Mouse (Mus musculus) splenic B cell, adult 2 months (primary cell): ENCODE results near the gene Pfkm.

Experiments
- DNase-seq: peaks from one replicate; pipeline ENCODE4 v3.0.0-alpha.2; 2011; ENCODE audit warnings: low read depth, low spot score
- H3K27me3 ChIP-seq: 2 replicates; pipeline ENCODE4 v1.6.1; 2012; ENCODE audit warnings: mild to moderate bottlenecking, low read length, moderate library complexity, mixed read lengths; ENCODE audit not compliant: control insufficient read depth, poor library complexity, insufficient read depth, severe bottlenecking
- H3K36me3 ChIP-seq: 2 replicates; pipeline ENCODE4 v1.6.1; 2012; ENCODE audit warnings: mild to moderate bottlenecking, low read length, moderate library complexity, mixed read lengths; ENCODE audit not compliant: control insufficient read depth, poor library complexity, insufficient read depth, severe bottlenecking

Pfkm gene

DNA sequence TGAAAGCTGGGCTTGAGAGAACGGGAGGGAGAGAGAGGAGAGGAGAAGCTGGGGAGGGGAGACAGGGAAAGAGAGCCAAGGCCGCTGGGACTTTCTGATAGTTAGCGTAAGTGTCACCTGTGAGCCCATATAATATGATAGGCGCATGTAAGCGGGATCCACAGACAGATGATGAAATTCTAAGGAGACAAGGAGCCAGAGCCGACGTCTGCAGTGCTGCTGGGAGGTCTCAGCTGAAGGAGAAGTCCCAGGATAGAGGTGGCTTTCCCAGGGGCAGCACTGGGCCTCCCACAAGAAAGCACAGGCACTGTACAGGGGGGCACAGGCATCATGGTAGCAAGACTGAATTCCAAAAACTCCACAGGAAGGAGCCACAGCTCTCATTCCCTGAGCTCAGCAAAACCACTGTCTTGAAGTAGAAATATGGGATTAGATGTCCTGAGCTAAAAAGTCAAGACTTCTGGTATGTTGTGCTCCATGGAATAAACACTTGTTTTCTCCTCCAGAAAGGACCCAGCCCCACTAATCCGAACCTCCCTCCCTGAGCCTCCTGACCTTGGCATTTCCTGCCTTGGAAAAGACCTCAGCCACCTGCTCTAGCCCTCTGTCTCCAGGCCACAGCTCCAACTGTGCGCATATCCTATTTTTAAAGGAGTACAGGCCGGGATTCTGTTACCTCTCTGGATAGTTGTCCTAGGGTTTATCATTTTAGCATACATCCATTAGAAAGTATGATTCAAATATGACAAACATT, 21.9 kb downstream of the Pfkm start:
- DNase-seq = no peak
- no peaks in the 10 kb centered on the region for H3K27me3 ChIP-seq
- H3K36me3 ChIP-seq = no peaks in the 10 kb centered on the region

DNA sequence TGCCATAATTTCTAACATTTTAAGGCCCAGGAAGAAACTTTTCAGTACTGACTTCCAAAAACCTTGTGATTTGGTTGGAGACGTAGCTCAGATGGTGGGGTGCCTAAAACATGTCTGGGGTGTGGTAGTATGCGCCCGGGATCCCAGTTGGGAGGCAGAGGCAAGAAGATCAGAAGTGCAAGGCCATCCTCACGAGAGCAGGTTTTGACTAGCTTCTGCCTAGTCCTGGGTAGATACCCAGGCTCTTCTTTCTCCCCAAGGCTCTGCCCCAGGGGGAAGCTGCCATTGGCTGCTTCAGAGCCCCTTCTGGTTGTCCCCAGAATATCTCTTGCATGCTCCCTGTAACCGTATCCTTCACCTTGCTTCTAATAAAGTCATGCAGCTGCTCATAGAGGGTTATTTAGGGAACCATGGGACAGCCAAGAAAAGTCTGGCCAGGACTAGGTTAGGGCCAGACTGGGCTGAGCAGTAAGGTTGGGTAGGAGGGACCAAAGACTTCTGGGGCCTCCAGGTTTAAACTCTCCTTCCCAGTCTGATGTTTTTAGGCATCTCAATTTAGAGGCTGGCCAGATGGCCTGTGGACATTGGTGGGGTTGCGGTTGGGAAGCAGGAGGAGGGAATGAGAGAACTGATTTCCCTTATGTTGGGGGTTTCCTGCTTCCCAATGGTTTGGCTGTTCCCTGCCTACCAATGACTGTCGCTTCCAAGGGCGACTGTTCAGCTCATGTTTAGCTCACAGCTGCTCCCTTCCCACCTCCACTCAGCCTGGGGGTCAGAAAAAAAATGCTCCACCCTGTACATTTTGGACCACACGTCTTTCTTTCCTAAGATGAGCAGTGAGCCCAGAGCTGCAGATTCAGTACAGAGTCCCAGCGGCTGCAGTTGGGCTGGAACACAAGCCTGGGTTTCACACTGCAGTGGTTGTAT, 22.7 kb downstream of the Pfkm start:
- DNase-seq = no peak
- Histone ChIP-seq H3K36me3 (no peaks in the 10 kb centered on the region), H3K27me3 (no peaks in the 10 kb centered on the region)

DNA sequence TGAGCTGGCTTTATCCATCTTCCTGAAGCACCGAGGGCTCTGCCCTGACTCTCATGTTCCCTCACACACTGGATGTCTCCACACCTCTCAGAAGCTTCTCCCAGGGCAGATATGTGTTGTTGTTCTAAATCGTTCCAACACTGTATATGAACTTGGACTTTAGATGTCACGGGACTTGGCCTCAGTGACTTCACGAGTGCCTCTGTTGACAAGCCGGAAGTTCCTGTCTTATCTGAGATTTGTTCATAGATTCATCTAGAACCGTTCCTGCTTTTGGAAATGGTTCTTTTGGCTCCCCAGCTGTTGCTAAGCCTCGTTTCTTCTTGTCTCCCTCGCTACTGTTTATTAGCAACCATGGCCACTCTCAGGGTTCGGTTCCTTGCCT, 23.4 kb downstream of the Pfkm start:
- Histone ChIP-seq H3K36me3 (no peaks in the 10 kb centered on the region), H3K27me3 (no peaks in the 10 kb centered on the region)
- no peak for DNase-seq

DNA sequence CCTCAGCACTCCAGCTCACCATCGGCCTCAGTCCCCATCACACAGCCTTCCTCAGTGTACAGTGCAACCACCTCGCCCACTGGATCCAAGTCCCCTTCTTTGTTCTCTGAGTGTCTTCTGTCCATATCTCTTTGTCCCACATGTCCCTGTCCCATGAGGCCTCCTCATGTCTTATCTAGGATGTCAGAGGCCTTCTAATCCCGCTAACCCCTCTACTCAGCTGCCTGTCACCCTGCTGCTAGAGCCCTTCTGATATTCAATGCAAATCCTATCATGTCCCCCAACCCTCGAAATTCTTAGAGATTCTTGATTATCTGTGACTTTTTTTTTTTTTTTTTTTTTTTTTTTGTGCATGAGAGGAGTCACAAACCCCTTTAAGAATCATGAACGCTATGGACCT, 23.9 kb downstream of the Pfkm start:
- no peak for DNase-seq
- H3K36me3 ChIP-seq = no peaks in the 10 kb centered on the region
- H3K27me3 ChIP-seq = no peaks in the 10 kb centered on the region

DNA sequence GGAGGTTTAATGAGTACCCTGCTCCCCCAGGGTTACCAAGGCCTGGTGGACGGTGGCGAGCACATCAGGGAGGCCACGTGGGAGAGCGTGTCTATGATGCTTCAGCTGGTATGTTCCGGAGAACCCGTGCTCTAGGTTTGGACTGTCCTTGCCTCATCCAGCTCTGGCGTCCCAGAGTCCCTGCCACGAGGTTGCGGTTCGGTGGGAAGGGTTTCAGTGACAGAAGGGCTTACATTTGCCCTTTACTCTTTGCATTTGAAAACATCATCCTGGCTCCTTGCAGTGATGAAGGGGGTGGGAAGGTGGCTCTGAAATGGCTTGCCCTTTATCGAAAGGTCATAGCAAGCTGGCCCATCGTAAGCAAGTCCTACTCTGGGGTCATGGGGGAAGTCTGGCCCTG, 27.0 kb downstream of the Pfkm start:
- no peak for DNase-seq
- no peaks in the 10 kb centered on the region for H3K36me3 ChIP-seq
- H3K27me3 ChIP-seq = no peaks in the 10 kb centered on the region

DNA sequence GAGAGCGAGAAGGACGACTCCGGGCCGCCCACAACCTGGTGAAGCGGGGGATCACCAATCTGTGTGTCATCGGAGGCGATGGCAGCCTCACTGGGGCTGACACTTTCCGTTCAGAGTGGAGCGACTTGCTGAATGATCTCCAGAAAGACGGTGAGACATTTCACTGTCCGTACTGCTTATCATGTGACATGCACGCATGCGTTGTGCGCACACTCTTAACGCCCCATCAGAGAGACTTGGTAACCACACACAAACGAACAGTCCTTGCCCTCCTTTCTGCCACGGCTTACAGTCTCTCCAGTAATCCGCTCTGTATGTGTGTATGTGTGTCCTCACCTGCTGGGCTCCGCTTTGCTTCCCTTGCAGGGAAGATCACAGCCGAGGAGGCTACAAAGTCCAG, 28.4 kb downstream of the Pfkm start:
- DNase-seq = no peak
- no peaks in the 10 kb centered on the region for H3K27me3 ChIP-seq

DNA sequence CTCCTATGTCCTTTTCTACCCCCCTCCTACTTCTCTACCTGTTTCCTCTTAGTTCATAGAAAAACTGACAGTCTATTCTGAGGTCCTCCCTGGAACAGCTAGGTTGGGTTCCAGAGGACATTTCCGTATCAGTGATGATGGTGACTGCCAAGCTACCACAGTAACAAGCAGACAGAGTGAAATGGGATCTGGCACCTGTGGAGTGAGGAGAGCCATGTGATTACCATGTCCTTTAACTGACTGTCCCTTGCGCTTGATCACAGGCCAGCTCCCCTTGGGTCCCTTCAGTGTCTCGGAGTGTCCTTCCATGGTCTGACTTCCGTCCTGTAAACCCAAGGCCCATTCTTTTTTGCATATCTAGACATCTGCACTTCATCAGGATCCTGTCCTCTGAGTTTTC, 38.6 kb downstream of the Pfkm start:
- Histone ChIP-seq H3K36me3 (peaks cover 3% of the 10 kb centered on the region; the same call in 1 of the 2 replicates), H3K27me3 (no peaks in the 10 kb centered on the region)
- no peak for DNase-seq

More for the DNA sequence above, 28.4 kb downstream of the Pfkm start:
- no peaks in the 10 kb centered on the region for H3K36me3 ChIP-seq

DNA sequence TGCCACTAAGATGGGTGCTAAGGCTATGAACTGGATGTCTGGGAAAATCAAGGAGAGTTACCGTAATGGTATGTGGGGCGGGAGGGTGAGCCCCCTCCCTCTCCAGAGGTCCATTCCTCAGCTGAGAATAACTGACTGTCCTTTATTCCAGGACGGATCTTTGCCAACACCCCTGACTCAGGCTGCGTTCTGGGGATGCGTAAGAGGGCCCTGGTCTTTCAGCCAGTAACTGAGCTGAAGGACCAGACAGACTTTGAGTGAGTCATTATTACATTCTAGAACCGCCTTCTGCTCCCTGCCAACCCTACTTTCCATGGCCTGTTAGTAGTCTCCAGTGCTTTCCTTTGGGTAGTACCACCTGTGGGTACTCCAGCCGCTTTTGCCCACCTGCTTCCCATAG, 39.1 kb downstream of the Pfkm start:
- Histone ChIP-seq H3K27me3 (no peaks in the 10 kb centered on the region), H3K36me3 (peaks cover 3% of the 10 kb centered on the region)
- DNase-seq = no peak

DNA sequence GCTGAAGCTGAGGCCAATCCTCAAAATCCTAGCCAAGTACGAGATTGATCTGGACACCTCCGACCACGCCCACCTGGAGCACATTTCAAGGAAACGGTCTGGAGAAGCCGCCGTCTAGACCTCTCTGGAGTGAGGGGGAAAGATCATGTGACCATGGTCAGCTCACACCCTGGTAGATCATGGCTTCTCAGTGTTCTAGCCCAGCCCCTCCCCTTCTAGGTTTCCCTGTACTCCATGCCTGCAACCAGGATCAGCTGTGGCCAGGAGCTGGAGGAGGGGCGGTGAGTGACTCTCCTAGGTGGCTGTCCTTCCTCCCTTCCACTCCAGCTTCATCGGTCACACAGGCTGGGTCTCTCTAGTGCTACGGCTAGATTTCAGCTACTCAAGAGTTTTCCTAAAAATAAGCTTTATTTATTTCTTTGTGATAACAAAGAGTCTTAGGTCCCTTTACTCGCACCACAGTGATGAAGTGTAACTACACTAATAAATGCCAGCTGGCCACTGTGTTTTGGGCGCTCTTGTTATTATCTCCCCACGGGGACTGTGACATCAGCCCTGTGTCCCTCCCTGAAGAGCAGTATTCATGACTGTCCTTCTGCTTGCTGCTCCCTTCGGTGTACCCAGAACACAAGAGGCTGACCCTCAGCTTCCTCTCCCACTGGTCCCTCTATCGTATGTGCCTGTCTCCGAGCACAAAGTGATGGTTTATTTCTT, 39.7 kb downstream of the Pfkm start:
- H3K36me3 ChIP-seq = peaks cover 3% of the 10 kb centered on the region
- DNase-seq = no peak
- H3K27me3 ChIP-seq = no peaks in the 10 kb centered on the region

DNA sequence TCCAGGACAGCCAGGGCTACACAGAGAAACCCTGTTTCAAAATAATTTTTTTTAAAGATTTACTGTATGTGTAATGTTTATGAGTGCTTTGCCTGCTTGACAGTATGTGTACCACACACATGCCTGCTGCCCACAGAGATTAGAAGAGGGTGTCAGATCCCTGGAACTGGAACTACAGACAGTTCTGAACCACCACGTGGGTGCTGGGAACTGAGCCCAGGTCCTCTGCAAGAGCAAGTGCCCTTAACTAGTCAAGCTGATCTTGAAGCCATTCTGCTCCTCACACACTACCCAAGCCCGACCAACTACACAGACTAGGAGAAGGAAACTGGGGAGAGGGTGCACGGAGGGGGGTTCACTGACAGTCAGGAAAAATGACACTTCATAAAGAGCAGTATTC, 41.1 kb downstream of the Pfkm start:
- Histone ChIP-seq H3K27me3 (no peaks in the 10 kb centered on the region), H3K36me3 (peaks cover 3% of the 10 kb centered on the region)
- DNase-seq = no peak

DNA sequence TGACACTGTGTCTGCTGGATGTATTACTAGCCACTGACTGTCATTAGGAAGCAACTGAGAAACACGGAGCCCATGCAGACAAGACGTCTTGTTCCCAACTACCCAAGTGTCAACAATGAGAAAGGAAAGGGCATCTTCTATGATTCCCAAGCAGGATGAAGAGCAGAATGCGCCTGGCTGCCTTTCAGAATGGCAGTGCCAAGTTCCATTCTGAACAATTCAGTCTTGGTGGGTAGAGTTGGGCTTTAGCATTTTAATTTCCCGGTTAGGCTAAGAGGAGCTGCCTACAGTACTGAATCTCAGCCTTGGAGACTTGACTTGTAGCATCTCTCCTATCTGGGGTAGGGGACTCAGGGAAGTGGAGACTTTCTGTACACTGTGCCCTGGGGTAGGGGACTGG, 41.6 kb downstream of the Pfkm start:
- DNase-seq = no peak
- H3K36me3 ChIP-seq = peaks cover 3% of the 10 kb centered on the region
- H3K27me3 ChIP-seq = no peaks in the 10 kb centered on the region

DNA sequence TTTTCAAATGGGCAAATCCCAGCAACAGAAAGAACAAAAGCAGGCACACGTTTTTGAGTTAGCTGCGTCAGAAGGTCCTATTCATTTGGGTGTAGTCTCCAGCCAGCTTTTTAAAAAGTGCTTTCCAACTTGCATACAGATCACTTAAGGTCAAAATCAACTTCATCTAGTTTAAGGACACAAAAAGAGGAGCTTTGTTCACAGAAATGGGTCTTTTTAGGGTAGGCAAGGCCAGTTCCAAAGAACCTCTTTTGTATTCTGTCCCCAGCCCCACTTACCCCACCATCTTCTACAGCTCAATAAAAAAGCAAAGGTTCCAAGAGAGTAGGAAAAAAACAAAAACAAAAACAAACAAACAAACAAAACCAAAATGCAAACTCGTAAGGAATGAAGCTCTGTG, 42.3 kb downstream of the Pfkm start:
- no peak for DNase-seq
- no peaks in the 10 kb centered on the region for H3K27me3 ChIP-seq
- peaks cover 3% of the 10 kb centered on the region for H3K36me3 ChIP-seq

DNA sequence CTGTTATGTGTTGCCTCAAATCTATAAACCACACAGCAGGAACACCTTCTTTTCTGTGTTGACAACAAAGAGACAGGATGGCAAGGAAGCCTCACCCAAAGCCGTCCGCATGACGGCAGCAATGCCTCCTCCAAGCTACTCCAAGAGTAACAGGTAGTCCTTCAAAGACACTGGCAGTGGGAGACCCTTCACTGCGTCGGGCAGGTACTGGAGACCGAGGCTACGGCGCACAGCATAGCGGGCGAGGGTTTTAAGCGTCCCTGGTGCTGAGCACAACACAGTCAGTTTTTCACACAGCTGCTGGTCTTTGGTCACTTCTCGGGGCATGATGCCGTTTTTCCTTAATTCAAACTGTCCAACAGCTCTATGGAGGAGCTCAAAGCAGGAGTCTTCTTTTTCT, 43.3 kb downstream of the Pfkm start:
- Histone ChIP-seq H3K27me3 (no peaks in the 10 kb centered on the region), H3K36me3 (peaks cover 3% of the 10 kb centered on the region)
- DNase-seq = no peak

DNA sequence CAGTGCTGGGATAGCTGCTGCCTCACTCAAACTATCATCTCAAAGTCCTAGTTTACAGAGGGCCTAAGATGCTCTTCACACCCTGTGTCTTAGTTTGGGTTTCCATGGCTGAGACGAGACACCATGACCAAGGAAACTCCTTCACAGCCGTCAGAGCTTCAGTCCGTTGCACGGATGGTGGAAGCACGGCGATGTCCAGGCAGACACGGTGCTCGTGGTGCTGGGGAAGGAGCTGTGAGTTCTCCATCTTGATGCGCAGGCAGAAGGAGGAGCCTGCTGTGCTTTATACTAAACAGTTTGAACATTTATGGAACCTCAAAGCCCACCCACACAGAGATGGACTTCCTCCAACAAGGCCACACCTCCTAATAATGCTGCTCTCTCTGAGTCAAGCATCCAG, 44.5 kb downstream of the Pfkm start:
- H3K36me3 ChIP-seq = peaks cover 3% of the 10 kb centered on the region
- no peaks in the 10 kb centered on the region for H3K27me3 ChIP-seq
- DNase-seq = no peak

DNA sequence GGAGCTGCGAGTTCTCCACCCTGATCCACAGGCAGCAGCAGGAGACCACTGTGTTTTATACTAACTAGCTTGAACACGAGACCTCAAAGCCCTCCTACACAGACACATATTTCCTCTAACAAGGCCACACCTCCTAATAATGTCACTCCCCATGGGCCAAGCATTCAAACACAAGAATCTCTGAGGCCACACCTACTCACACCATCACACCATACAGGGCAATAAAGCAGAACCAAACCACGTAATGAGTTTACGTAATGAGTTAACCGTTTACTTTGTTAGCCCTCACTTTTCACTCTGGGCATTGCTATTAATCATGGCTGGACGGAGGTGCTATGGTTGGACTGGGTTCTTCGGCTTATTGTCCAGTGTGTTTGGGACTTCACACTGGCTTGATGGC, 47.4 kb downstream of the Pfkm start:
- H3K36me3 ChIP-seq = peaks cover 4% of the 10 kb centered on the region
- no peaks in the 10 kb centered on the region for H3K27me3 ChIP-seq
- DNase-seq = no peak
